Mouse (Mus musculus) bone marrow, adult 2 months (tissue): Measurements from ENCODE around the gene Dmac2.

Source experiments
- CTCF ChIP-seq: fragments of 200-500 bp; IDR thresholded peaks from 2 replicates; pipeline ENCODE4 v1.5.1; 2011; ENCODE audit warnings: low read length, control low read depth; ENCODE audit not compliant: control insufficient read depth, insufficient read depth
- POLR2A ChIP-seq: fragments of 200-500 bp; IDR thresholded peaks from 2 replicates; pipeline ENCODE4 v1.6.1; 2011; ENCODE audit warnings: low read depth, mild to moderate bottlenecking, control low read depth, low read length, borderline replicate concordance; ENCODE audit not compliant: control insufficient read depth

GRCm38 (mm10) chr7:25575105-25575504 is 44.1 kb upstream of the Dmac2 start:
- TF ChIP-seq POLR2A (no peak), CTCF (no peak)
